Mouse (Mus musculus): ENCODE measurements around the gene AC129217.1.
"Not testable (repeated sequence)": the region's sequence is repeated elsewhere in the genome, so short reads cannot be mapped to it uniquely, and the experiment has no call there.

The AC129217.1 gene

DNA sequence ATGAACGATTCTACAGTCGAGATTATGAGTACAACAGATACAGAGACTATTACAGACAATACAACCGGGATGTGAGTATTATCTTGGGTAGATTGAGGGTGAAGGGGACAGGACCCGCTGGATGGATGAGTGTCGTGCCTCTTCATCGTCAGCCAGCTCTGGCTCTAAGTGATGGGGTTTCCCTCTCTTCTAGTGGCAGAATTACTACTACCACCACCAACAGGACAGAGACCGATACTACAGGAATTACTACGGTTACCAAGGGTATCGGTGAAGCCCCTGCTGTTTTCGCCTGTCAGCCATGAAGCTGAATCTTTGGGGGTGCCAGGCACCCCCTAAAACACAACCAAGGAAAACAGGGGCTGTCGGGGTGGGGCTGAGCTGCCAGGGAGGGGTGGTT lies 1.7 kb downstream of the AC129217.1 start:
- DNase-seq: no peak

- no peak for DNase-seq
Measured at GRCm38 (mm10) chr19:8832971-8833370, 3.4 kb downstream of the AC129217.1 start.

DNA sequence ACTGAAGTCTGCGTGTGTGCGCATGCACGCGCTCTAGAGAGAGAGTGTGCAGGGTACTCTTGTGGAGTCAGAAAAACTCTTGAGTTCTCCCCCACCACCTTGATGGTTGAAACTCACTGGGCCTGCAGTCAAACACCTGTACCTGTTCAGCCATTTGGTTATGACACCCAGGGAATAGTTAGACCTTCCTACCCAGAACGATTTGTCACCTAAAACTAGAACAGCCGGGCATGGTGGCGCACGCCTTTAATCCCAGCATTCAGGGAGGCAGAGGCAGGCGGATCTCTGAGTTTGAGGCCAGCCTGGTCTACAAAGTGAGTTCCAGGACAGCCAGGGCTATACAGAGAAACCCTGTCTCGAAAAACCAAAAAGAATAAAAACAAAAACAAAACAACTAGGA lies 6.8 kb downstream of the AC129217.1 start:
- DNase-seq: not testable (repeated sequence)

DNA sequence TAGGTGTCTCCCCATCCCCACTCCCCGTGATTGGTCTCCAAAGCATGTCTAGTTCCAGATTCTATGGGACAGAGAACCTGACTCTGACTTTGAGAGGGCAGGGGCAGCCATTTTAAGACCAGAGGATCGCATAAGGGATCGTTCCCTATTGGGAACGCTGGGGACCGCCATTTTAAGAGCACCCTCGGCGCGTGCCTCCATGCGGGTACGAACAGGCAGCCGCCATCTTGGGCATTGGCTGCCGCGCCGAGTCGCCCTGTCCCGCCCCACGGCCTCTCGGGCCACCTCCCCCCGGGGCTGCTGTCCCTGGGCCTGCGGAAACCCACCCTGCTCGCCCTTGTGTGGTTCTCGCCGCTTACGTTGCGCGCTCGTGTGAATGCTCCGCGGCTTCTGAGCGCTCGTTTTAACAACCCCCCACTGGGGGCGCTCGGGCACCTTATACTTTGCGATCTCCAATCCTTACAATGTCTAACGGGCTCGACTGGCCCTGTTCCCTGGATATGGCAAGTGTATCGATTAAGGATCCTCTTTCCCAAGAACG lies 7.7 kb downstream of the AC129217.1 start, which contains the start of gene Bscl2:
TSS of gene Bscl2 (plus strand) at position 217 of the 541 bp plus-strand sequence.
- DNase-seq: peak; percentile 91

DNA sequence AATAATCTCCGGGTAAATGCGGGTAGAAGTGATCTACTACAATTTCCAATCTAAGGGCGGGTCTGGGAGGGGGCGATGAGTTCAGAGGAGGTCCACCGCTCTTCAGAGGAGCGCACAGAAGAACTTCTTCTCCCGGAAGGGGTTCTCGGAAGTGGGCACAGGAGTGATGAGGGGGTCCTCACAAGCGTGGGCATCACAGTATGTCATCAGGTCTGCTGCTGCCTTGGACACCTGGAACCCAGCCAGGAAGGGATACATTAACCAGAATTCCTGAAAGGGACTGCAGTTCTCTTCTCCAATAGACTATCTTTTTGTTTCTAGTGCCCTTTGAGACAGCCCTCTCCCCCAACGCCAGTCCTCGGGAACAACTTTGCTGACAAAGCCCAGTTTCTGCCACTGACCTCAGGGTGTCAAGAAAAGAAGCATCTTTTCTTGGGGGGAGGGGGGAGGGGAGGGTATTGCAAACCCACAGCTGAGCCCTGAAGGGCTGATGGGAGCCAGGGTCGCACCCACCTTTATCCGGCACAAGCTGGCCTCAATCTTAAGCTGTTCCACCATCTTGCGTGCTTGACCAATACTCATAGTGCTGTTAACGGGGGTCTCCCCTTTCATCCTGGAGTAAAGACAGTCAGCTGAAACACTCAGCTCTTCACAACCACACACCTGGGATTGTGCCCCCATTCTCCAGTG lies 8.6 kb downstream of the AC129217.1 start:
- peak; percentile 49 for DNase-seq

DNA sequence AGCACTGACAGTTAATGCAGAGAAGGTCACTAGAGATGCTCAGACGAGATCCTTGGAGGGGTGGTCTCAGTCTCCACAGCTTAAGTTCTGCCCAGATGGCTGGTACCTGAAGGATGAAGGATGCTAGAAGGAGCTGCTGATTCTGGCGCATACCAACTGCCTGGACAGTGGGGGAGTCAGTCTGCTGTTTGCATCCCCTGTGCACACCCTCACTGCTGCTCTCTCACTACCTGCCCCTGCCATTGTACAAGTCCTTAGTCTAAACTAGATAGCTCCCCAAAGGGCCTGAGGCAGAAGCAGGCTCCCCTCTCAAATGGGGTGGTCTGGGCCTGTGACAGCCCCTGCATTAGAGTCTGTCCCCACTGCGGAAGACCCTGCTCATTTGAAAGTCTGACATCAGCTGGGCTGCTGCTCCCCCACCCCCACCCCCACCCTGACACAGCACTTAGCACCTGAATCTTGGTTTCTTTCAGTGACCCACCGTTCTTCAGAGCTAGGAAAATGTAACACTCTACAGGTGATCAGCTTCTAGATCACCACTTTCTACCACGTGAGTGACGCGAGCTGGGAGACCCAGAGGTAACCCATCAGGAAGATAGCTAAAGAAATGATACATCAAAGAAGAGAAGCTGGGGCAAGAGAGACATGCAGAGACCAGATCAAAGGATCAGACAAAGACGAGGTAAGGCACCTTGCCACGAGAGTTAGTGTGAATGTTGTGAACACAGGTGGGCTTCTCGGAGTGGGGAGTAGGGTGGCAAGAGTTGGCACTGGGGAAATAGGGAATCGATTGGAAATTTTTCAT lies 9.7 kb downstream of the AC129217.1 start, which contains the start of gene Gng3:
TSS of gene Gng3 (minus strand) at position 92 of the 805 bp plus-strand sequence.
- DNase-seq: peak; percentile 38

- DNase-seq: peak; percentile 73
Measured at GRCm38 (mm10) chr19:8839908-8840791, 10.6 kb downstream of the AC129217.1 start.

DNA sequence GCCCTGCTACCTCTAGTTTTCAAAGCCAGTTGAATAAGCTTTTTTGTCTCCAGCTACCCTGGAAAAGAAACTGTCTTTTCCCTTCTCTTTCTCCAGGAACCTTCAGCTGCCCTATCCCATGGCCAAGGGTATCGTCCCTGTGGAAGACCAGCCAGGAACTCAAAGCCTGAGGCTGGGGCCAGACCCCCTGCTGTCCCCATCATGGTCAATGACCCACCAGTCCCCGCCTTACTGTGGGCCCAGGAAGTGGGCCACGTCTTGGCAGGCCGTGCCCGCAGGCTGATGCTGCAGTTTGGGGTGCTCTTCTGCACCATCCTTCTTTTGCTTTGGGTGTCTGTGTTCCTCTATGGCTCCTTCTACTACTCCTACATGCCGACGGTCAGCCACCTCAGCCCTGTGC lies 11.4 kb downstream of the AC129217.1 start:
- peak; percentile 28 for DNase-seq

DNA sequence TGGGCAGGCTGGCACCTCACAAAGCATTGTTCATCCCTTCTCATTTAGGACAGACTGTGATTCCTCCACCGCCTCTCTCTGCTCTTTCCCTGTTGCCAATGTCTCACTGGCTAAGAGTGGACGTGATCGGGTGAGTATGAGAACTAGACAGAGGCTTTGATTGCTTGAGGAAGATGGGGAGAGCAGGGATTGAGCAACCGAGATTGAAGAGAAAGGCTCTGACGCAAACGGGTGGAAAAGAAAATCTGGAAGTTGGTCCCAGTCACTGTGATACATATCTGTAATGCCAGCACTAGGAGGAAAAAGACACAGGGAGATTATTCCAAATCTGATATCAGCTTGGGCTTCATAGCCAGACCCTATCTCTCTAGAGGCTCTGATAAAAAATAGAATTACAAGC lies 13.4 kb downstream of the AC129217.1 start:
- DNase-seq: no peak

DNA sequence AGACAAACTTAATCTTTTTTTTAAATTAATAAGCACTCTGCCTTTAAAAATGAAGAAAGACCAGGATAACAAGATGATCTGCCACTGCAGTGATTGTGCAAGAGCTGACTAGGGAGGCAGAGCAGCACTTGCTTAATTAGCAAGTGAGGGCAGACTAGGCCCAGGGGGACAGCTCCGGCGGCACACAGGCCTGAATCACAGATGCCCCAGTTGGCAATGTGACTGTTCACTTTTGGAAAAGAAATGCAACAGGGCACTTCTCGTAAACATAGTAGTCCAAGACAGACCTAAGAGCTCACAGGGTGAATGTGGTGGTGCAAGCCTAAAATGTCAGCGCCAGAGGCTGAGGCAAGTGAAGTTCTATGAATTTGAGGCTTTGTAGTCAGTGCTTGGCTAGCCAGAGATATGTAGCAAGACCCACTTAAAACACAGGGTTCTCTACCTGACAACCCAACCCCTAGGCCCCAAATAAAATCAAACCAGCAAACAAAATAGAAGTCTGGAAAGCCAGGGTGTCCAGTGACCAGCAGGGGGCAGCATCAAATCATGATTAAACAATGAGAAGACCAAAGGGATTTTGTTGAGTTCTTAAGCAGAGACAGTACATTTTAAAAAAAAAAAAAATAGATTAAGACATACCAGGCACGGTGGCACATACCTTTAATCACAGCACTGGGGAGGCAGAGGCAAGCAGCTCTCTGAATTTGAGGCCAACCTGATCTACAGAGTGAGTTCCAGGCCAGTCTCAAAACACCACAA lies 15.0 kb downstream of the AC129217.1 start:
- peak; percentile 91 for DNase-seq

DNA sequence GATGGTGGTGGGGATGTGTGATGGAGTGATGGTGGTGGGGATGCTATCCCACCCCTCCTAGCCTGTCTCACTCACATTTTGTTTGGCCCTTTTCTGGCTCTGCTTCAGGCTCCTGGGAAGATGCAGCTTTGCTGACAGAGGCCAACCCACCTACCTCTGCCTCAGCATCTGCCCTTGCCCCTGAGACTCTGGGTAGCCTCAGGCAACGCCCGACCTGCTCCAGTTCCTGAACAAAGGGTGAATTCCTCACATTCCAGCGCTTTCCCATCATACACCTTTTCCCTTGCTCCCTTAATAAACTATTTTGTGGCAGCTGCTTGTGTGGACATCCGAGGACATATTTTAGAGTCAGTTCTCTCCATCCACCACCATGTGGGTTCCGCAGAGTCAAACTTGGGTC lies 18.8 kb downstream of the AC129217.1 start:
- DNase-seq: no peak

DNA sequence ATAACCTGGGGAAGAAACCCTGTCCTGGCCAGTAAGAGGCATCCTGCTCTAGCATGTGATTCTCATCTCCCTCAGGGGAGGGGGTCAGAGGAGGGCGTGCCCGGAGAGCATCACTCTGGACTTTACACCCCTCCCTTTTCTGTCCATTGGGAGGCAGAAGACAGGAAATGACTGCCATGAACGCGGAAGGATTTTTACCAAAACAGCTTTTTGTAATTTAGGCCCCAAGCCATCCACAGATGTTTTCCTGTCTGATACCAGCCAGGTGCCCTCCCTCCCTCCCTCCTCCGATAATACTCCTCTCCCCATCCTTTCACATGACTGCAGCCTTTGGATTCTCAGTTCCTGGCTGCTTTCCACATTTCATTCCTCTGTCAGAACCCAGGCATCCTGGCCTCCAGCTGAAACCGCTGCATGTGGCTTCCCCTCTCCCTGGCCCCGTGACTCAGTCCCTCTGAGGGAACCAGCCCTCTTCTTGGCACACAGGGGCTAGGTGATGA lies 20.9 kb downstream of the AC129217.1 start, which contains the start of gene Lrrn4cl:
TSS of gene Lrrn4cl (plus strand) at position 367 of the 500 bp plus-strand sequence.
- no peak for DNase-seq

DNA sequence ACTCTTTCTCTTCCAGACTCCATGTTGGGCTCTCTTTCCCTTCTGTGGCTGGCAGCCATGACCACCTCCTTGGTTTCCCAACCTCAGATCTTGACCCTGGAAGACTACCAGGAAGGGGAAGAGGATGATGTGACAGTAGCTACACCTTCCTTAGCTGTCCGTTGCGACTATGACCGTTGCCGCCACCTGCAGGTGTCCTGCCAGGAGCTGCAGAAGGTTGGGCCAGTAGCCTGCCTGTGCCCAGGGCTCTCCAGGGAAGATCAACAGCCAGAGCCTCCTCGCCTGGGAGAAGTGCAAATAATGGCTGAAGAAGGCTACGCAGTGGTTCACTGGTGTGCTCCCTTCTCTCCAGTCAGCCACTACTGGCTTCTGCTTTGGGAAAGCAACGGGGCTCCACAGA lies 22.1 kb downstream of the AC129217.1 start:
- DNase-seq: no peak

- no peak for DNase-seq
Measured at GRCm38 (mm10) chr19:8852236-8852928, 22.8 kb downstream of the AC129217.1 start.

- DNase-seq: no peak
Measured at GRCm38 (mm10) chr19:8853117-8853516, 23.5 kb downstream of the AC129217.1 start.

- DNase-seq: peak; percentile 71
Measured at GRCm38 (mm10) chr19:8857689-8858088, 28.1 kb downstream of the AC129217.1 start.

DNA sequence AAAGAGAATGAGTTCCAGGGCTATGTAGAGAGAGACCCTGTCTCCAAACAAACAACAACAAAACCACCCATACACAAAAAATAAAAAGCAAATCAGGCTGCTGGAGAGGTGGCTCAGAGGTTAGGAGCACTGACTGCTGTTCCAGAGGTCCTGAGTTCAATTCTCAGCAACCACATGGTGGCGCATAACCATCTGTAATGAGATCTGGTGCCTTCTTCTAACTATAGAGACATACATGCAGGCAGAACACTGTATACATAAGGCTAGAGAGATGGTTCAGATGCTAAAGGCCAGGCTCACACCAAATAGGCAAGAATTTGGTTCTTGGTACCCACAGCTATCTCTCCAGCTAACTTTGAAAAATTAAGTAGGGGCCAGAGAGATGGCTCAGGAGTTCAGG lies 29.4 kb downstream of the AC129217.1 start:
- peak; percentile 69 for DNase-seq

GRCm38 (mm10) chr19:8864265-8864664 lies 34.7 kb downstream of the AC129217.1 start:
- DNase-seq: peak; percentile 39

DNA sequence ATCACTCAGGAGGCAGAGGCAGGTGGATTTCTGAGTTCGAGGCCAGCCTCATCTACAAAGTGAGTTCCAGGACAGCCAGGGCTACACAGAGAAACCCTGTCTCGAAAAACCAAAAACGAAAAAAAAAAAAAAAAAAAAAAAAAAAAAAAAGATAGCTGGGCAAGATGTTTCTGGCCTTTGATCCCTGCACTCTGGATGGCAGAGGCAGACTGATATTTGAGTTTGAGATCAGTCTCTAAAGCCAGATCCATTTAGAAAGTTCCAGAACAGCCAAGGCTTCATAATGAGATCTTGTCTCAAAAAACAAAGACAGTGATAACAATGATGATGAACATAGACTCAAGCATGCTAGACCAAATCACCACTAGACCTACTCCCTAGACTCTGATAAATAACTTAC lies 40.8 kb downstream of the AC129217.1 start:
- not testable (repeated sequence) for DNase-seq

DNA sequence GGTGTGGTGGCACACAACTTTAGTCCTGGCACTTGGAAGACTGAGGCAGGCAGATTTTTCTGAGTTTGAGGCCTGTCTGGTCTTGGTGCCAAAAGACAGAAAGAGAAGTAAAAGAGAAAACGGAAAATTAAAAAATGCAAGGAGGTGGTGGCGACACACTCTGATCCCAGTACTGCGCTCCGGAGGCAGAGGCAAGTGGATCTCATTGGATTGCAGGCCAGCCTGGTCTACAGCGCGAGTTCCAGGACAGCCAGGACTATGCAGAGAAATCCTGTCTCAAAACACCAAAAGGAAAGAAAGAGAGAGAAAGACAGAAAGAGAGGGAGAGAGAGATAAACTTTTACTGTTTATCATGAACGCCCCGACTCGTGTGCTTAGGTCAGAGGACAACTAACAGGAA lies 41.3 kb downstream of the AC129217.1 start:
- DNase-seq: peak; percentile 30

Measured in thymus, postnatal 4 days (tissue).